Mouse (Mus musculus) Patski (cell line): ENCODE results near the gene Ltbr. TPM values are rescaled to one million over a fixed set of nuclear protein-coding genes. Genes with fewer than 3 reads are reported as not detected.

ENCODE experiments used
- ATAC-seq: fragments of 100-300 bp; one replicate; pipeline ENCODE4 v1.8.0; 2021
- CTCF ChIA-PET: fragments of 350-600 bp; sonication (Branson Sonifier 250); formaldehyde crosslinking; loops from one replicate; lab custom pipeline; 2022; ENCODE audit warnings: inconsistent platforms; lab: Charles Lee
- POLR2A ChIA-PET: fragments of 350-600 bp; sonication (Branson Sonifier 250); formaldehyde crosslinking; loops from one replicate; lab custom pipeline; 2022; ENCODE audit warnings: antibody characterized with exemption, inconsistent platforms; lab: Charles Lee
- DNase-seq: peaks from one replicate; pipeline ENCODE4 v3.0.0-alpha.2; 2011; ENCODE audit warnings: low read depth, low spot score
- H3K27me3 ChIP-seq: fragments of 371-371 bp; one replicate; pipeline ENCODE4 v1.5.1; 2021
- CTCF ChIP-seq: fragments of 100-300 bp; IDR thresholded peaks from one replicate; pipeline ENCODE4 v1.5.1; 2021
- in situ Hi-C: fragments of 300-500 bp; cut with MboI; formaldehyde crosslinking; loops from 3 replicates; pipeline ENCODE4 v1.11.1; 2018; ENCODE audit warnings: low pct_unique_long_range_greater_than_20kb, mixed read lengths
- polyA plus RNA-seq: library from polyadenylated mRNA; unstranded; gene quantifications from one replicate; pipeline ENCODE4 v1.2.3, GENCODE M21; 2021

The Ltbr gene
- polyA plus RNA-seq, 1 experiment from 2014 or later: 164 TPM

DNA sequence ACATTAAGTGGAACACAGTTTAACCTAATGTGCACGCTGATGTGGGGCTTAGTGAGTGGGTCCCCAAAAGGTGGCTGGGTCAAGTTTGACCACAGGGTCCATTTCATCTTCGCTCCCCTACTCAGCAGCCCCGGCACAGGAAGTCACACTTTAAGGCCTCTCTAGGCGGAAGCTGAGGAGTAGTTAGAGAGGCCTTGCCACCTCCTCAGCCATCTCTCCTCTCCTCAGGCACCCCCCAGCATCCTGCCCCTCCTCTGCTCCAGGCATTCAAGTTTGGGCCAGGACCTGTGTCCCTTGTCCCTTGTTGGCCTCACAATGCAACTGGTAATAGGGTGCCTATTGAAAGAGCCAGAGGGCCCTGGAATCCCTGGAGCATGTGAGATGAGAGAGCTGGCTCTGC is 40.0 kb upstream of the Ltbr start:
- in situ Hi-C loops: loop anchor here (10.0 kb wide), 1 partner anchor 219 kb away; the partner anchor contains the start of gene Nop2
- ChIA-PET POLR2A (interaction anchor here (0.5 to 2.0 kb wide), 2 partner anchors 11 to 69 kb away, joined by 3 to 8 read pairs; no protein-coding TSS in a partner anchor), CTCF (interaction anchor here (1.5 to 1.9 kb wide), 2 partner anchors 12 to 78 kb away, joined by 4 to 6 read pairs; no protein-coding TSS in a partner anchor)
- TF ChIP-seq CTCF: no peak
- no peak for ATAC-seq
- DNase-seq: no peak
- H3K27me3 ChIP-seq: no peaks in the 10 kb centered on the region

DNA sequence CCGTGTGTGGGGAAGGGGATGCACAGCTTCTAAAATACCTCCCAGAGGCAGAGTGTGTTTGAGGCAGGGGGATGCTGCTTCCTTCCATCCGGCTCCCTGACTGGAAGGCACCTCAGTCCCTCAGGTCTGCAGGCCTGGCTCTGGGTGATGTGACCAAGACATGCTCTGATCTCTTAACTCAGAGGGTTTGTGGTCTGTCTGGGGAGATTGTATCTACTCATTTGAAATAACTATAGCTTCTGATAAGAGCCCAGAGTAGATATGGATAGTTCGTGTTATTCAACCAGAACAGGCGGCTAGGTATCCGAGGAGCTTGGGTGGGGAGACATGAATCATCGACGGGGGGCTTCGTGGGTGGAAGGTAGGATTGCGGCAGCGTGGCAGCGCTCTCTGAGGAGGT is 39.5 kb upstream of the Ltbr start:
- no peak for ATAC-seq
- TF ChIP-seq CTCF: no peak
- ChIA-PET POLR2A (interaction anchor here (0.5 to 0.8 kb wide), 2 partner anchors 10 to 68 kb away, joined by 3 to 4 read pairs; no protein-coding TSS in a partner anchor), CTCF (interaction anchor here (0.9 to 1.9 kb wide), 2 partner anchors 60 to 78 kb away, joined by 3 to 6 read pairs; no protein-coding TSS in a partner anchor)
- no peaks in the 10 kb centered on the region for H3K27me3 ChIP-seq
- DNase-seq: no peak
- in situ Hi-C loops: loop anchor here (10.0 kb wide), 1 partner anchor 218 kb away; the partner anchor contains the start of gene Nop2

DNA sequence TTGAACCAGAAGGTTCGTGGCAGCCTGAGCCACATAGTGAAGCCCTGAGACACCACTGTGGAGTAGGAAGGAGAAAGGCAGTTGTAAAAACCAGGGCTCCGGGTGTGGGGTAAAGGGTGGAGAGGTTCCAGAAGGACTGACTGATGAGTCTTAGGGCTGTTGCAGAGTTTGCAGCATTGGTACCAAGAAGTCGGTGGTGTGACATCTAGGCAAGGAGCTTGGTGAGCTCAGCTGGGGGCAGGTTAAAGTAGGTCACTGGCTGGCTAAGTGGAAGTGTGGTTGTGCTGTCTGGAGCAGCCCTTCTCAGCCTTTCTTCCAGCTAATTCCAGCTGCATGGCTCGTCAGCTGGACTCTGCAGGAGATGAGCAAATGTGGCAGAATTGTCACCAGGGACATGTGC is 39.1 kb upstream of the Ltbr start:
- no peaks in the 10 kb centered on the region for H3K27me3 ChIP-seq
- ChIA-PET POLR2A (interaction anchor here (0.8 kb wide), 1 partner anchor 11 kb away, joined by 4 read pairs; no protein-coding TSS in a partner anchor), CTCF (interaction anchor here (0.9 kb wide), 1 partner anchor 61 kb away, joined by 3 read pairs; no protein-coding TSS in a partner anchor)
- ATAC-seq (no peak), DNase-seq (no peak)
- TF ChIP-seq CTCF: no peak
- in situ Hi-C loops: loop anchor here (10.0 kb wide), 1 partner anchor 218 kb away; the partner anchor contains the start of gene Nop2

DNA sequence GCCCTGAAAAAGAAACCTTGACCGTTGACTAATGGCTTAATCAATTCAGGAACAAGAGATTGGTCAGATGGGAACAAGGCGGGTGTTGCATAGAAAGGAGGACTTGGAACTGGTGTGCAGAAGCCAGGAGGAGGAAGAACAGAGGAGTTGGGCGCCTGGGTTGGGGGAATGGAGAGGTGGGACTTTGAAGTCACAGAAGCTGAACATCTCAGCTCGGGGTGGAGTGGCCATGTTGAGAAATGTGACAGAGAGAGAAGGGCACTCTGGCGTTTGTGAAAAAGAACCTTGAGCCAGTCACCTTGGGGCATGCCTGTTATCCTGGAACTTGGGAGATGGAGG is 38.3 kb upstream of the Ltbr start:
- in situ Hi-C loops: loop anchor here (10.0 kb wide), 1 partner anchor 217 kb away; the partner anchor contains the start of gene Nop2
- POLR2A ChIA-PET: no interaction called here
- no peak for DNase-seq
- TF ChIP-seq CTCF: no peak
- CTCF ChIA-PET: interaction anchor here (0.9 kb wide), 1 partner anchor 10 kb away, joined by 3 read pairs; no protein-coding TSS in a partner anchor
- H3K27me3 ChIP-seq: no peaks in the 10 kb centered on the region
- no peak for ATAC-seq

DNA sequence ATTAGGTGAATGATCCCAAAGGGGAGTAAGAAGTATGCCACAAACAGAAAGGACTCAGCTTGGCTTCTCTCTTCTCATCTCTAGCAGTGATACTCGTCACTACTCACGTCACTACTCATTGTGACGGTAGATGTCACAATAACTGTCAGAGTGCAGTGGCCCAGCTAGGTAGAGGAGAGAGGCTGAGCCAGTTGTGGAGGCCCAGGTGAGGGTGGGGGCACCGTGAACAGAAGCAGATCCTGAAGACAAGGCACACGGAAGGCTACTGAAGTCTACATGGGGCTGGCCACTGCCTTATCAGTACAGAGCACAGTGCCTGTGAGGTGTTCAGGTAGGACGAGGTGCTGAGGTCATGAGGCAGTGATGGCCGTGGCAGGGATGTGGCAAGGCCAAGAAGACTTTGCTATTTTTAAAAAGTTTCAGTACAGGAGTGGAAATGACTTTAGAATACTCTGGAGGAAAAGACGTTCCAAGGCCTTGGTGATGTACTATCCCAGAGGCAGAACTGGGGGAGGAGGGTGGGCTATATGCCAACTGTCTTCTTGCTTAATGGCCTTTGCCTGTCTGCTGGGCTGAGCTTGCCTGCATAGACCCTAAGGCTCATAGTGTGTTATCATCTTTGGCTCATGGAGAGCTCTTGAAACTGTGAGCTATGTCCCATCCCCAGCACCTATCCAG is 37.8 kb upstream of the Ltbr start:
- ATAC-seq (no peak), DNase-seq (no peak)
- H3K27me3 ChIP-seq: no peaks in the 10 kb centered on the region
- ChIA-PET POLR2A (no interaction called here), CTCF (interaction anchor here (0.9 to 1.6 kb wide), 2 partner anchors 9 to 74 kb away, joined by 3 read pairs; no protein-coding TSS in a partner anchor)
- TF ChIP-seq CTCF: no peak
- in situ Hi-C loops: loop anchor here (10.0 kb wide), 1 partner anchor 217 kb away; the partner anchor contains the start of gene Nop2

DNA sequence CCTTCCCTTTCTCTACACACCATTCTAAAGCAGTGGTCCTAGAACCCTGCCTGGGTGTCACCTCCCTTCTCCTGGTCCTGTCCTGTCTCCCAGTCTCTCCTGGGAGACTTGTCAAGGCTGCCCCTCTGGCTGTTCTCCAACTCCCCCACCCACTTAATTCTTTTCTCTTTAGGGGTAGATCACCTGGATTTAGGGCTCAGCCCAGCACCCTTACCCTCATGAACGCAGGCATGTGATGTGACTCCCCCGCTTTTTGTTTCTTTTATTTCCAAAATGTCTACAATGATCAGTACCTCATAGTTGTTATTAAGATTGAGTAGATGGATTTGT is 37.3 kb upstream of the Ltbr start:
- no peak for TF ChIP-seq CTCF
- ChIA-PET POLR2A (no interaction called here), CTCF (interaction anchor here (1.6 kb wide), 1 partner anchor 74 kb away, joined by 3 read pairs; no protein-coding TSS in a partner anchor)
- ATAC-seq (no peak), DNase-seq (no peak)
- in situ Hi-C loops: loop anchor here (10.0 kb wide), 1 partner anchor 216 kb away; the partner anchor contains the start of gene Nop2
- H3K27me3 ChIP-seq: no peaks in the 10 kb centered on the region

DNA sequence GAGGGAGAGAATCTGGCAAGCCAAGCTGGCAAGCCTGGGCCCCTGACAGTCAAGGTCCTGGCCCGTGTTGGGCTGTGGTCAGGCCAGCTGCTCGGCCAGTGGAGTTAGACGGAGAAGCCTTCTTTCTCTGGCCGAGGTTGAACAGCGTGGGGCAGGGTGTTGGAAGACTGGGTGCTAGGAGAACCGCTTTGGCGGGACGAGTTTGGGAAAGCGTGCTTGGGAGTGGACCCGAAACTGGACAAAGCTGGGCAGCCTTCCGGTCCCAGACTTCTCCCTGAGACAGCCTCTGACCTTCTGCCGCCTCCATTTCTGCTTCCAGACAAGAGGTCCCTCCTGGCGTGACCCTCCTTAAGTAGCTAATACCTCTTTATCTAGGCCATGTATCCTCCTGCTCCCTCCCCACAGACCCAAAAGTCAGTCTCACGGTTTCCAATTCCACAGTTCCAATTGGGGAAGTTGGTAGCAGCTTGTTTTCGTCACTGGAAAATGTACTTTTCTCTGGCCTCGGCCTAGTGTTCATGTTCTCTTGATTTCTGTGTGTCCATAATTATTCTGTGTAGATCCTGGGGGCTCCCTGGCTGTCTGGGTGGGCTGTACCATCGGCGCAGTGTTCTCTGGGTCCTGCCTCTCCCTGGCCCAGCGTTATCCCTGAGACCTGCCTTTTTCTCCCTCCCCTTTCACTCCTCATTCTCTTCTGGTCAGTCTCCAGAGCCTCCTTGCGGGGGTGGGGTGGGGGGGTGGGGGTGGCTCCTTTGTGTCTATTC is 36.7 kb upstream of the Ltbr start:
- ATAC-seq (no peak), DNase-seq (no peak)
- POLR2A ChIA-PET: interaction anchor here (0.6 to 2.1 kb wide), 5 partner anchors 14 to 218 kb away, joined by 3 to 15 read pairs (median 6); partner anchors contain the start of gene Ltbr
- CTCF ChIA-PET: interaction anchor here (0.7 to 1.6 kb wide), 3 partner anchors 22 to 75 kb away, joined by 3 read pairs; no protein-coding TSS in a partner anchor
- no peaks in the 10 kb centered on the region for H3K27me3 ChIP-seq
- in situ Hi-C loops: loop anchor here (10.0 kb wide), 1 partner anchor 216 kb away; the partner anchor contains the start of gene Nop2
- TF ChIP-seq CTCF: no peak

DNA sequence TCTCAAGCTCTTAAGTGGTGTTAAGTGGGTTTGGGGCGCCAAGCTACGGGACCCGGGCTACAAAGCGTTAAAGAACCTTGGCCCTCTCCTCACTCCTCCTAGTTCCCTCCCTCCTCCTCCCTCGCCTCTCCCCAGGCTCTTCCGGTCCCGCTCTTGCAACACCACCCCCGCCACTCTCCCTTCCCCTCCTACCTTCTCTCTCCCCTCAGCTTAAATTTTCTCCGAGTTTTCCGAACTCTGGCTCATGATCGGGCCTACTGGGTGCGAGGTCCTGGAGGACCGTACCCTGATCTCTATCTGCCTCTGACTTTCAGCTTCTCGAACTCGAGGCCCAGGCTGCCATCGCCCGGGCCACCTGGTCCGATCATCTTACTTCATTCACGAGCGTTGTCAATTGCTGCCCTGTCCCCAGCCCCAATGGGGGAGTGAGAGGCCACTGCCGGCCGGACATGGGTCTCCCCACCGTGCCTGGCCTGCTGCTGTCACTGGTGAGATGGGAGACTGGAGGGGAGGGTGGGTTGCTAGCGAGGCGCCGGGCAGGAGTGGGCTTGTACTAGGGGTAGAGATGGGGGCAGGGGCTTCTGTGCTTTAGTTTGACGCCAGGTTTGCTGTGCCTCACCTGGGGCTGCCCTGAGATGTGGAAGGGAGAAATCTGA is 36.0 kb upstream of the Ltbr start:
- DNase-seq: no peak
- POLR2A ChIA-PET: interaction anchor here (0.7 to 2.1 kb wide), 5 partner anchors 14 to 65 kb away, joined by 3 to 15 read pairs (median 3); partner anchors contain the start of gene Ltbr
- in situ Hi-C loops: loop anchor here (10.0 kb wide), 1 partner anchor 215 kb away; the partner anchor contains the start of gene Nop2
- no peak for TF ChIP-seq CTCF
- CTCF ChIA-PET: interaction anchor here (0.7 to 1.6 kb wide), 4 partner anchors 21 to 255 kb away, joined by 3 read pairs; no protein-coding TSS in a partner anchor
- H3K27me3 ChIP-seq: no peaks in the 10 kb centered on the region
- peak; percentile 49 for ATAC-seq

DNA sequence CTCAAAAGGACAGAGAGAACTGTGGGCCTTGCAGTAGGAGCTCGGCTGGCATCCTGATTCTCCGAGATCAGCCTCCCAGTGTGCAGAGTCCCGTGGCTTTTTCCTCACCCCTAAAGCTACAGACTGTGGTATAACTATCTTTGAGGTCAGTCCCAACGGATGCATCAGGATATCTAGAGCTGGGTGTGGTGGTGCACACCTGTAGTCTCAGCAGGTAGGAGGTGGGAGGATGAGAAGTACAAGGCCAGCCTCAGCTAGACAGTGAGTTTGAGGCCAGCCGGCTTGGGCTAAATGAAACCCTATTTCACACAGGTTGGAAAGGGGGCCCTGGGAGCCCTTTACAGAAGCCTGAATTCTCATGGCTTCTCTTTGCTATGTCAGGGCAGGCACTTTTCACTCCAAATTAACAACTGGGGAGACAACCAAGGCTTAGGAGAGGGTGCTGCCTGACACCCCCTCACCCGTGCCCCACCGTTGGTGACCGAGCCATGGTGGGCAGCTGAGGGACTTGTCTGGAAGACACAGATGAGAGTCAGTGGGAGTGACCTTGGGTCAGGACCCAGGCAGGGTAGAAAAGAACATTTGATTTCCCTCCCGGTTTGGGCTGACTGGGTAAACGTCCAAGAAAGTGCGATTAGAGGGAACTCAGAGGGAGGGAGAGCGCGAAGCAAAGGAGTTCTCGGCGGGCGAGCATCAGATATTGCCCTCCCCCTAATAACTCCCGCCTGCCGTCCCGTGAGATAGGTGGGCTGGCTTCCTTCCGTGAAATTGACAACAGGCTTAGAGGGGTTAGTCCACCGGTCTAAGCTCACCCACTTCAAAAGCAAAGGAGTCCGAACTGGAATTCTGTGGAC is 35.3 kb upstream of the Ltbr start, which contains the start of gene Tnfrsf1a:
Gene Tnfrsf1a, plus strand, starts transcription at position 642 of the 854 bp plus-strand sequence.
- TF ChIP-seq CTCF: no peak
- in situ Hi-C loops: no loop called here
- ATAC-seq (no peak), DNase-seq (no peak)
- H3K27me3 ChIP-seq: no peaks in the 10 kb centered on the region
- ChIA-PET POLR2A (interaction anchor here (0.7 to 2.1 kb wide), 4 partner anchors 15 to 64 kb away, joined by 3 to 15 read pairs (median 6); partner anchors contain the start of gene Ltbr), CTCF (interaction anchor here (1.0 to 1.1 kb wide), 2 partner anchors 21 to 256 kb away, joined by 3 read pairs; no protein-coding TSS in a partner anchor)
